Mouse (Mus musculus) lung, postnatal 0 days (tissue): Measurements from ENCODE around the gene Aym1. TPM values are rescaled to one million over a fixed set of nuclear protein-coding genes. Genes with fewer than 3 reads are reported as not detected.

ENCODE experiments used
- ATAC-seq: fragments of 200-750 bp; cut with Nextera tagmentation; 2 replicates; pipeline ENCODE4 v1.8.0; 2017; ENCODE audit warnings: moderate library complexity
- DNase-seq: peaks from one replicate; pipeline ENCODE4 v3.0.0-alpha.2; 2016; ENCODE audit warnings: low spot score
- H3K27ac ChIP-seq: fragments of 300-500 bp; sonication (generic); 2 replicates; pipeline ENCODE4 v1.5.1; 2014; ENCODE audit warnings: antibody characterized with exemption, mild to moderate bottlenecking, low read length, mixed read lengths
- H3K27me3 ChIP-seq: fragments of 300-500 bp; sonication (generic); replicated peaks from 2 replicates; pipeline ENCODE4 v1.6.1; 2014; ENCODE audit warnings: low read length, mixed read lengths; ENCODE audit not compliant: insufficient read depth
- H3K36me3 ChIP-seq: fragments of 300-500 bp; sonication (generic); 2 replicates; pipeline ENCODE4 v1.6.1; 2014; ENCODE audit warnings: low read length, mixed read lengths; ENCODE audit not compliant: insufficient read depth
- H3K4me1 ChIP-seq: fragments of 300-500 bp; sonication (generic); 2 replicates; pipeline ENCODE4 v1.6.1; 2014; ENCODE audit warnings: antibody characterized with exemption, low read depth, low read length, mixed read lengths; ENCODE audit not compliant: insufficient read depth
- H3K4me2 ChIP-seq: fragments of 300-500 bp; sonication (generic); replicated peaks from 2 replicates; pipeline ENCODE4 v1.6.1; 2014; ENCODE audit warnings: low read depth, mild to moderate bottlenecking, low read length, moderate library complexity, mixed read lengths
- H3K4me3 ChIP-seq: fragments of 300-500 bp; sonication (generic); 2 replicates; pipeline ENCODE4 v1.5.1; 2014; ENCODE audit warnings: low read depth, low read length
- H3K9ac ChIP-seq: fragments of 300-500 bp; sonication (generic); replicated peaks from 2 replicates; pipeline ENCODE4 v1.6.1; 2014; ENCODE audit warnings: low read depth, mild to moderate bottlenecking
- H3K9me3 ChIP-seq: fragments of 300-500 bp; sonication (generic); 2 replicates; pipeline ENCODE4 v1.6.1; 2016; ENCODE audit warnings: low read length, mixed read lengths
- CTCF ChIP-seq: IDR thresholded peaks from 2 replicates; pipeline ENCODE4 v1.5.1; 2016; ENCODE audit warnings: antibody characterized with exemption, mild to moderate bottlenecking
- EP300 ChIP-seq: IDR thresholded peaks from 2 replicates; pipeline ENCODE4 v1.6.1; 2016; ENCODE audit warnings: antibody characterized with exemption, mild to moderate bottlenecking, control low read depth
- WGBS: fragments of 180-500 bp; shearing (Covaris S2); extraction: QIAGEN DNeasy Blood & Tissue Kit; methylation state at CpG from one replicate; pipeline ENCODE4 v1.1.7; 2014; 5-methylcytosine and 5-hydroxymethylcytosine counted together
- microRNA-seq: library from miRNA; unstranded; fragments of <30 nt; microRNA quantifications from one replicate; pipeline ENCODE4, GENCODE M21; 2016
- polyA plus RNA-seq: library from polyadenylated mRNA; unstranded; fragments of >200 nt; fragmentation: Nextera tagmentation; extraction: Ambion mirVana; gene quantifications from 2 replicates; pipeline ENCODE4 v1.2.1, GENCODE M21; 2015

The Aym1 gene
- polyA plus RNA-seq, 1 experiment from 2014 or later, result not detected

- Histone ChIP-seq H3K9ac (no peak overlapping the region), H3K4me1 (no peaks in the 10 kb centered on the region), H3K36me3 (no peaks in the 10 kb centered on the region), H3K4me3 (no peak overlapping the region), H3K27me3 (no peaks in the 10 kb centered on the region), H3K9me3 (no peaks in the 10 kb centered on the region), H3K4me2 (no peak overlapping the region), H3K27ac (no peak overlapping the region)
- no peak for ATAC-seq
- DNase-seq, result no peak
- WGBS, result 2% methylated on average over 3 of the region's 3 CpGs
- no peak for TF ChIP-seq CTCF
- TF ChIP-seq EP300, result no peak
These were observed 50.3 kb downstream of the Aym1 start for GRCm38 (mm10) chr5:113407346-113407745.

Small RNA genes within 50 kb of the gene (microRNA-seq; reads per million reads assigned to microRNA genes)
- gene Mir7229 (not detected), gene Mir7230 (not detected)

Other genes with a start within 250 kb of the Aym1 start
- gene 2900026A02Rik, start 136.1 kb upstream of the Aym1 start, polyA plus RNA-seq, result 6.3 and 6.9 TPM in 2 replicates
- gene Tmem211, start 130.4 kb upstream of the Aym1 start, polyA plus RNA-seq, result not detected in 2 replicates
- 1.2 and 1.5 TPM in 2 replicates for gene Sgsm1, start 46.5 kb upstream of the Aym1 start, polyA plus RNA-seq
- gene Wscd2, start 133.0 kb downstream of the Aym1 start, polyA plus RNA-seq, result 2.5 and 2.7 TPM in 2 replicates